Mouse (Mus musculus): ENCODE measurements around the gene Cog5. TPM values are rescaled to one million over a fixed set of nuclear protein-coding genes. Genes with fewer than 3 reads are reported as not detected.

The Cog5 gene
- polyA plus RNA-seq, 1 experiment from 2014 or later, result 27.3 TPM

GRCm38 (mm10) chr12:31719586-31720275, 65.1 kb downstream of the Cog5 start:
- H3K9ac ChIP-seq (ENCODE audit: low read depth, low read length), result no peak overlapping the region
- no peak overlapping the region for H3K4me2 ChIP-seq (ENCODE audit: low read length)
- H3K9me3 ChIP-seq (replicated peaks; ENCODE audit: control insufficient read depth, low read length, poor library complexity, severe bottlenecking), result no peaks in the 10 kb centered on the region
- ATAC-seq, result no peak
- H3K27me3 ChIP-seq (ENCODE audit: control insufficient read depth, insufficient read depth, low read depth, low read length), result no peaks in the 10 kb centered on the region
- no peaks in the 10 kb centered on the region for H3K36me3 ChIP-seq (ENCODE audit: control insufficient read depth, insufficient read depth, low read length)
- 89% methylated on average over 1 of the region's 1 CpGs for WGBS
- H3K4me3 ChIP-seq (ENCODE audit: low read depth, low read length), result no peak overlapping the region
- no peaks in the 10 kb centered on the region for H3K4me1 ChIP-seq (ENCODE audit: control insufficient read depth, insufficient read depth, low read length)
- no peak overlapping the region for H3K27ac ChIP-seq (ENCODE audit: low read length)

- Histone ChIP-seq H3K4me2 (ENCODE audit: low read length) (no peak overlapping the region), H3K36me3 (ENCODE audit: control insufficient read depth, insufficient read depth, low read length) (no peaks in the 10 kb centered on the region), H3K4me1 (ENCODE audit: control insufficient read depth, insufficient read depth, low read length) (no peaks in the 10 kb centered on the region), H3K4me3 (ENCODE audit: low read depth, low read length) (no peak overlapping the region), H3K27ac (ENCODE audit: low read length) (no peak overlapping the region), H3K9me3 (replicated peaks; ENCODE audit: control insufficient read depth, low read length, poor library complexity, severe bottlenecking) (no peaks in the 10 kb centered on the region), H3K9ac (ENCODE audit: low read depth, low read length) (no peak overlapping the region), H3K27me3 (ENCODE audit: control insufficient read depth, insufficient read depth, low read depth, low read length) (no peaks in the 10 kb centered on the region)
- WGBS, result 91% methylated on average over 3 of the region's 3 CpGs
- ATAC-seq, result no peak
These were observed 69.9 kb downstream of the Cog5 start for GRCm38 (mm10) chr12:31724576-31724975.

GRCm38 (mm10) chr12:31725511-31726275, 71.0 kb downstream of the Cog5 start:
- H3K9ac ChIP-seq (ENCODE audit: low read depth, low read length), result no peak overlapping the region
- ATAC-seq, result no peak
- WGBS, result 89% methylated on average over 12 of the region's 12 CpGs
- no peak overlapping the region for H3K4me2 ChIP-seq (ENCODE audit: low read length)
- H3K4me3 ChIP-seq (ENCODE audit: low read depth, low read length), result no peak overlapping the region
- H3K27ac ChIP-seq (ENCODE audit: low read length), result no peak overlapping the region
- H3K27me3 ChIP-seq (ENCODE audit: control insufficient read depth, insufficient read depth, low read depth, low read length), result no peaks in the 10 kb centered on the region
- H3K4me1 ChIP-seq (ENCODE audit: control insufficient read depth, insufficient read depth, low read length), result no peaks in the 10 kb centered on the region
- no peaks in the 10 kb centered on the region for H3K9me3 ChIP-seq (replicated peaks; ENCODE audit: control insufficient read depth, low read length, poor library complexity, severe bottlenecking)
- H3K36me3 ChIP-seq (ENCODE audit: control insufficient read depth, insufficient read depth, low read length), result no peaks in the 10 kb centered on the region

- Histone ChIP-seq H3K27me3 (ENCODE audit: control insufficient read depth, insufficient read depth, low read depth, low read length) (no peaks in the 10 kb centered on the region), H3K4me1 (ENCODE audit: control insufficient read depth, insufficient read depth, low read length) (no peaks in the 10 kb centered on the region), H3K9me3 (replicated peaks; ENCODE audit: control insufficient read depth, low read length, poor library complexity, severe bottlenecking) (no peaks in the 10 kb centered on the region), H3K4me2 (ENCODE audit: low read length) (no peak overlapping the region), H3K4me3 (ENCODE audit: low read depth, low read length) (no peak overlapping the region), H3K27ac (ENCODE audit: low read length) (no peak overlapping the region), H3K9ac (ENCODE audit: low read depth, low read length) (no peak overlapping the region), H3K36me3 (ENCODE audit: control insufficient read depth, insufficient read depth, low read length) (no peaks in the 10 kb centered on the region)
- no peak for ATAC-seq
- 62% methylated on average over 1 of the region's 1 CpGs for WGBS
These were observed 72.0 kb downstream of the Cog5 start for GRCm38 (mm10) chr12:31726707-31727106.

GRCm38 (mm10) chr12:31730126-31730525, 75.5 kb downstream of the Cog5 start:
- Histone ChIP-seq H3K36me3 (ENCODE audit: control insufficient read depth, insufficient read depth, low read length) (no peaks in the 10 kb centered on the region), H3K27ac (ENCODE audit: low read length) (no peak overlapping the region), H3K4me3 (ENCODE audit: low read depth, low read length) (no peak overlapping the region), H3K4me2 (ENCODE audit: low read length) (no peak overlapping the region), H3K4me1 (ENCODE audit: control insufficient read depth, insufficient read depth, low read length) (no peaks in the 10 kb centered on the region), H3K27me3 (ENCODE audit: control insufficient read depth, insufficient read depth, low read depth, low read length) (no peaks in the 10 kb centered on the region), H3K9ac (ENCODE audit: low read depth, low read length) (no peak overlapping the region), H3K9me3 (replicated peaks; ENCODE audit: control insufficient read depth, low read length, poor library complexity, severe bottlenecking) (no peaks in the 10 kb centered on the region)
- 100% methylated on average over 1 of the region's 1 CpGs for WGBS
- ATAC-seq, result no peak

- Histone ChIP-seq H3K4me1 (ENCODE audit: control insufficient read depth, insufficient read depth, low read length) (no peaks in the 10 kb centered on the region), H3K4me2 (ENCODE audit: low read length) (no peak overlapping the region), H3K9ac (ENCODE audit: low read depth, low read length) (no peak overlapping the region), H3K27me3 (ENCODE audit: control insufficient read depth, insufficient read depth, low read depth, low read length) (no peaks in the 10 kb centered on the region), H3K9me3 (replicated peaks; ENCODE audit: control insufficient read depth, low read length, poor library complexity, severe bottlenecking) (no peaks in the 10 kb centered on the region), H3K36me3 (ENCODE audit: control insufficient read depth, insufficient read depth, low read length) (no peaks in the 10 kb centered on the region), H3K4me3 (ENCODE audit: low read depth, low read length) (no peak overlapping the region), H3K27ac (ENCODE audit: low read length) (no peak overlapping the region)
- 98% methylated on average over 2 of the region's 2 CpGs for WGBS
- ATAC-seq, result no peak
These were observed 79.9 kb downstream of the Cog5 start for GRCm38 (mm10) chr12:31734616-31735015.

- 87% methylated on average over 8 of the region's 8 CpGs for WGBS
- no peak for ATAC-seq
- Histone ChIP-seq H3K4me1 (ENCODE audit: control insufficient read depth, insufficient read depth, low read length) (no peaks in the 10 kb centered on the region), H3K27me3 (ENCODE audit: control insufficient read depth, insufficient read depth, low read depth, low read length) (no peaks in the 10 kb centered on the region), H3K4me3 (ENCODE audit: low read depth, low read length) (no peak overlapping the region), H3K27ac (ENCODE audit: low read length) (no peak overlapping the region), H3K9me3 (replicated peaks; ENCODE audit: control insufficient read depth, low read length, poor library complexity, severe bottlenecking) (no peaks in the 10 kb centered on the region), H3K9ac (ENCODE audit: low read depth, low read length) (no peak overlapping the region), H3K36me3 (ENCODE audit: control insufficient read depth, insufficient read depth, low read length) (no peaks in the 10 kb centered on the region), H3K4me2 (ENCODE audit: low read length) (no peak overlapping the region)
These were observed 92.6 kb downstream of the Cog5 start for GRCm38 (mm10) chr12:31747301-31747700.

- no peak for ATAC-seq
- no peak overlapping the region for H3K9ac ChIP-seq (ENCODE audit: low read depth, low read length)
These were observed 95.2 kb downstream of the Cog5 start for GRCm38 (mm10) chr12:31749846-31750245.

GRCm38 (mm10) chr12:31754465-31754864, 99.8 kb downstream of the Cog5 start:
- Histone ChIP-seq H3K4me2 (ENCODE audit: low read length) (no peak overlapping the region), H3K36me3 (ENCODE audit: control insufficient read depth, insufficient read depth, low read length) (no peaks in the 10 kb centered on the region), H3K4me1 (ENCODE audit: control insufficient read depth, insufficient read depth, low read length) (no peaks in the 10 kb centered on the region), H3K4me3 (ENCODE audit: low read depth, low read length) (no peak overlapping the region), H3K9me3 (replicated peaks; ENCODE audit: control insufficient read depth, low read length, poor library complexity, severe bottlenecking) (no peaks in the 10 kb centered on the region), H3K9ac (ENCODE audit: low read depth, low read length) (no peak overlapping the region), H3K27ac (ENCODE audit: low read length) (no peak overlapping the region), H3K27me3 (ENCODE audit: control insufficient read depth, insufficient read depth, low read depth, low read length) (no peaks in the 10 kb centered on the region)
- 42% methylated on average over 2 of the region's 2 CpGs for WGBS
- no peak for ATAC-seq

More at GRCm38 (mm10) chr12:31749846-31750245, 95.2 kb downstream of the Cog5 start:
- Histone ChIP-seq H3K27me3 (ENCODE audit: control insufficient read depth, insufficient read depth, low read depth, low read length) (no peaks in the 10 kb centered on the region), H3K4me1 (ENCODE audit: control insufficient read depth, insufficient read depth, low read length) (no peaks in the 10 kb centered on the region), H3K4me2 (ENCODE audit: low read length) (no peak overlapping the region), H3K36me3 (ENCODE audit: control insufficient read depth, insufficient read depth, low read length) (no peaks in the 10 kb centered on the region), H3K9me3 (replicated peaks; ENCODE audit: control insufficient read depth, low read length, poor library complexity, severe bottlenecking) (no peaks in the 10 kb centered on the region), H3K27ac (ENCODE audit: low read length) (no peak overlapping the region), H3K4me3 (ENCODE audit: low read depth, low read length) (no peak overlapping the region)
- 96% methylated on average over 4 of the region's 4 CpGs for WGBS

Data from midbrain, embryonic 16.5 days (tissue).